Mouse (Mus musculus): ENCODE data around the gene Il2rb.

GRCm38 (mm10) chr15:78494968-78495406 is at the start of gene Il2rb:
- TF ChIP-seq CTCF (conservative IDR thresholded peaks at IDR 0.05; ENCODE audit: low read length) = no peak
- TF ChIP-seq POU5F1 (IDR thresholded peaks at IDR 0.05; ENCODE audit: borderline replicate concordance, low read length) = no peak
- no peak for TF ChIP-seq NANOG (IDR thresholded peaks at IDR 0.05; ENCODE audit: borderline replicate concordance, low read length)

All from E14TG2a.4 (cell line).